Mouse (Mus musculus) activated CD4-positive, CD25-positive, alpha-beta regulatory T cell, adult 4 months (primary cell): Measurements from ENCODE around the gene Dpp9. TPM values are rescaled to one million over a fixed set of nuclear protein-coding genes. Genes with fewer than 3 reads are reported as not detected.

Experiments
- ATAC-seq: one replicate; pipeline ENCODE4 v1.8.0; 2017
- polyA plus RNA-seq, 2 experiments: library from polyadenylated mRNA; unstranded; fragments of 100-300 nt; shearing (Covaris generic); gene quantifications; one replicate each; pipeline ENCODE4 v1.2.1; 2017

Gene Dpp9
- polyA plus RNA-seq, 2 experiments from 2014 or later: 11.5 to 16.9 TPM

GRCm38 (mm10) chr17:56175416-56175815, 43.3 kb downstream of the Dpp9 start:
- ATAC-seq: no peak

DNA sequence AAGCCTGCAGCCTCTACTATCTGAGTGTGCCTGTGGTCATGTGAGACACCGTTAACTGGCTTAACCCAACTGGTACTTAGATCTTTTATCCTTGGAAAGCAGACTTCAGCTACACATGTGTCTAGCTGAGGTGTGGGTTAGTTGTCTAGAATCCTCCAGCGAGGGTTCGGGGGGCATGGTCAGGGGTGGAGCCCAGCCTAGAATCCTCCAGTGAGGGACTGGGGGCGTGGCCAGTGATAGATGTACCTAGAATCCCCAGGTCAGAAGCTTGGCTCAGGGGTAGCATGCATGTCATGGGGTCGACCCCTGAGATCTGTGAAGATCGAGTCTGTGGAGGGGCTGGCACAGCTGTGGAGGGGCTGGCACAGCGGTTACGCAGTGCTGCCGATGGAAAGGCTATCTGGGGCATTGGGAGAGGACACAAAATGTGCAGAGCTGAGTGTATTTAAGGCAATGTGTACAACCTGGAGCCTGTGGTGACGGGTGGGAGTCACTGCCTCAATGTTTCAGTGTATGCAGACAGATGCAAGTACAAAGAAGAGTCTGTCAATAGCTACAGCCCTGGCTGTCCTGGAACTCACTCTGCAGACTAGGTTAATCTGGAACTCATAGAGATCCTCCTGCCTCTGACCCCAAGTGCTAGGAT, 45.2 kb downstream of the Dpp9 start:
- no peak for ATAC-seq

DNA sequence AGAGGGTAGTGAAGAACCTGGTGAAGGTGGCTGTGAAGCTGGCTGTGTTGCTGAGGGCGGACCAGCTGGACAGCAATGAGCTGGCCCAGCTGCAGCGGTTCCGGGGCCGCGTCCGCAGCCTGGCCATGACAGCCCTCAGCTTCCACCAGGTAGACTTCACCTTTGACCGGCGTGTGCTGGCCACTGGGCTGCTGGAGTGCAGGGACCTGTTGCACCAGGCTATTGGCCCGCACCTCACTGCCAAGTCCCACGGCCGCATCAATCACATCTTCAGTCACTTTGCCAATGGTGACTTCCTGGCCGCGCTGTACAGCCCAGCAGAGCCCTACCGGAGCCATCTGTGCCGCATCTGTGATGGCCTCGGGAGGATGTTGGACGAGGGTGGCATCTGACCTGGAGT, 46.8 kb downstream of the Dpp9 start:
- no peak for ATAC-seq

- no peak for ATAC-seq
These were observed 47.2 kb downstream of the Dpp9 start for GRCm38 (mm10) chr17:56171456-56171855.

DNA sequence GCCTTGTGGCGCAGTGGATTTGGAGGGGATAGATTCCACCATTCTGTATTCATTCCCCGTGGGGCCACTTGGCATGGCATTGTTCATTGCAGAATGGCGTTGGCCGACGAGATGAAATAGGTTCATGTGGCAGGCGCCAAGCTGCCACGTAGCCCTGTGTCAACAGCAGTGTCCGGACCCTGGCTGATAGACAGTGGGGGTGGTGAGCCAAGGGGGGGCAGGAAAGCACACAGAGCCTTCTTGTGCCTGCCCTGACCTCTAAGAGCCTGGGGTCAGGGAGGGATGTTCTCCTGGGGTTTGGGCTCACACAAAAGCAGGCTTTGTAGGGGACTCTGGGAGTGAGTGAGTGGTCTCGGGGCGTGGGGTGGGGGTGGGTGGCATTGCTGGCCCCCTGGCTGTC, 48.1 kb downstream of the Dpp9 start:
- no peak for ATAC-seq

DNA sequence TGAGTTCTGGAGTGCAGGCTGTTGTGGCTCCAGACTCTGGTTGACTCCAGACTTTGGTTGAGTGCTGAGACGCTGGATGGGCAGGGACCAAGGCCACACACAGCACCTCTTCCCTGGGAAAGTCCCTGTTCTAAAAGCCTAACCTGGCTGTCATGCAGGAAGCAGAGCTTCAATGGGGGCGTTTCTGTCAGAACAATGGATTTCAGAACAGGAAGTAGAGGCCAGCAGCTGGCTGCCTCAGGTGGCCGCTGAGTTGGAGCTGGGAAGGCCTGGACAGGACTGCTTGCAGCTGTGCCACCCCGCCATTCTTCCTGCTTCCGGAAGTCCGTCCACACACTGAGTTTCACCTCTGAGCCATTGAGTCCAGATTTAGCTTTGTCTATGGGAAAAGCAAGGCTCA, 48.9 kb downstream of the Dpp9 start:
- peak; percentile 76 for ATAC-seq

DNA sequence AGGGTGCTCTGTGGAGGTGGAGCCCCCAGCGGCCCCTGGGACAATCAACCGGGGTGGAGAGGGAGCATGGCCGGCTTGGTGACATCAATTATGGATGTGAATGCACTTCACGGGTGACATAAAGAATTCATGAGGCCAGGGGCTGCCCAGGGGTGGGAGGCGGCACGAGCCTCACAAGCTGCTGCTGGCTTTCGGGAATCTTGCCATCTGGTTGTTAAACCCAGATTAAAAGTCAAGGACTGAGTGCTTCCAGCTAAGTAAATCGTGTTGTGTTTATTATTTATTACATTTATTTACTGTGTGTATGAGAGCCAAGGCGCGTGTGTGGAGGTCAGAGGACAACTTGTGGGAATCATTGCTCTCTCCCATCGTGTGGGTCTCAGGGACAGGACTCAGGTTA, 53.0 kb downstream of the Dpp9 start:
- no peak for ATAC-seq

DNA sequence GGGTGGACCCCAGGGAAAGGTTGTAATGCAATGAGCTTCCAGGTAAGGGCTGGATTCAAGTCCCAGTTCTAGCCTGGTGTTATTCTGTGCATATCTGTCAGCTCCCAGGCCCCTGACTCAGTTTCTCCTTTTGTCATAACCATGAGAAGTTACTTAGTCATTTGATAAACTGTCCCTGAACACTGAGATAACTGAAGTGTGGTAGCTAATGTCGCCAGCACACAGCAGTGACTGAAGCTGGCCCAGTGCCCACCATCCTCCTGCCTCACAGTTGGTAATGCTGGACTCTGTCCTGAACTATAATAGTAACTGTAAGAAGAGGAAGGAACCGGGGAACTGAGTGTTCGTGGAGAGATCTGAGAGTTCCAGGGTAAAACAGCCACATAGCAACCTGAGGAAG, 54.2 kb downstream of the Dpp9 start:
- ATAC-seq: no peak

DNA sequence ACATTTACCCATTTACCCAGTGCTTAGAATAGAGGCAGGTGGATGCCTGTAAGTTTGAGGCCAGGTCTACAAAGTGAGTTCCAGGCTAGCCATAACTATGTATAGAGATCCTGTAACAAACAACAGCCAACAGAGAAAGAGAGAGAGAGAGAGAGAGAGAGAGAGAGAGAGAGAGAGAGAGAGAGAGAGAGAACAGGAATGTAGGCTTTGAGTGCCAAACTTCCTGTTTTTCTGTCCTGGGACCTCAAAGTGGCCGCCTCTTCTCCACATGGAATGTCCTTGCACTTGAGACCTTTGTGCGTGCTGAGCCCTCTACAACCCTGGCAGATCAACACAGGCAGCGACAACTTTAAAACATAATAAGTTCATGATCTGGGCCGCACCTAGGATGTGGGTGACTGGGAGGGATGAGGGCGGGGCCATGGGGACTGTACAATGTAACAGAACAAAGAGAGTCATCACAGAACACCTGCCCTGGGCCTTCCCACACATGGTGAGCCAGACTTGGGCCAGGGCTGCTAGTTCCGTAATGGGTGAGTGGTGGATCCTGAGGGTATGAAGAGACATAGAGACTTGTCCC, 55.1 kb downstream of the Dpp9 start:
- ATAC-seq: peak; percentile 76

- peak; percentile 89 for ATAC-seq
These were observed 56.4 kb downstream of the Dpp9 start, which contains the start of gene Tnfaip8l1 for GRCm38 (mm10) chr17:56162231-56162774. TSS of gene Tnfaip8l1 (plus strand) at chr17:56162477.

- ATAC-seq: no peak
These were observed 59.0 kb downstream of the Dpp9 start for GRCm38 (mm10) chr17:56159729-56160128.

GRCm38 (mm10) chr17:56153643-56154042, 65.1 kb downstream of the Dpp9 start:
- no peak for ATAC-seq

GRCm38 (mm10) chr17:56149897-56150296, 68.8 kb downstream of the Dpp9 start:
- ATAC-seq: no peak

GRCm38 (mm10) chr17:56148790-56149618, 69.7 kb downstream of the Dpp9 start:
- ATAC-seq: no peak

DNA sequence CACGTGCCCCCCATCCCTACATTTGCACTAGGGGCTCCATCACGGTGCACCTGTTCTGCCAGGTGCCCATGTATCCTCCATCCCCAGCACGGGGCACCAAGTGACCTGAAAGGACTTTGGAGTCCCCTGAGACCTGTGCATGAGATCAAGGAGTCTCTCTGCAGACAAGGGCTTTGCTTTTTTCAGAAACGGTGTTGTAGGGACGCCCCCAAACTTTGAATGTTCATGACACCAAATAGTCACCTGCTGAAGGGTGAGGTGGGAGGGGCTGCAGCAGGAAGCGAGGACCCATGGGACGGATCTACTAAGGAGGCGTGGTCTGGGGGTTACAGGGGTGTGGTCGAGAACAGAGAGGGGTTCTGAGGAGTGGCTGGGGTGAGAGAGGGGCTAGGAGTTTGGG, 70.4 kb downstream of the Dpp9 start:
- ATAC-seq: no peak

- ATAC-seq: no peak
These were observed 71.3 kb downstream of the Dpp9 start for GRCm38 (mm10) chr17:56147420-56147819.

GRCm38 (mm10) chr17:56146131-56146530, 72.6 kb downstream of the Dpp9 start:
- no peak for ATAC-seq

DNA sequence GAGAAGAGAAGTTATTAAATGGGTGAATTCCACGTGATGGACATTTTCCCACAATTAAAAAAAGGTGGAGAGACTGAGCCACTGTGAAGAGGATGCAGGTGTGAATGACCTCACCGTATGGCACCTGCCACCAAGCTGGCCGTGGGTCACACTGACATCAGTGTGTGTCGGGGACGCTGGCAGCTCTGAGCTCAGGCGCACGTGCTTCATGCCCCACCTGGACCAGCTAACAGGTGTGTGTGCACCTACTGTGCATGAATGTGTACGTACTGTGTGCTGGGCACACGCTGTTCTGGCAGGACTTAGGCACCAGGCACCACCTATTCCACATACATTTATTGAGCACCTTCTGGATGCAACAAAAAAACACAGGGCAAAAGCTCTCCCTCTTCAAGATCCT, 74.2 kb downstream of the Dpp9 start:
- ATAC-seq: no peak

- no peak for ATAC-seq
These were observed 76.8 kb downstream of the Dpp9 start for GRCm38 (mm10) chr17:56141702-56142605.

DNA sequence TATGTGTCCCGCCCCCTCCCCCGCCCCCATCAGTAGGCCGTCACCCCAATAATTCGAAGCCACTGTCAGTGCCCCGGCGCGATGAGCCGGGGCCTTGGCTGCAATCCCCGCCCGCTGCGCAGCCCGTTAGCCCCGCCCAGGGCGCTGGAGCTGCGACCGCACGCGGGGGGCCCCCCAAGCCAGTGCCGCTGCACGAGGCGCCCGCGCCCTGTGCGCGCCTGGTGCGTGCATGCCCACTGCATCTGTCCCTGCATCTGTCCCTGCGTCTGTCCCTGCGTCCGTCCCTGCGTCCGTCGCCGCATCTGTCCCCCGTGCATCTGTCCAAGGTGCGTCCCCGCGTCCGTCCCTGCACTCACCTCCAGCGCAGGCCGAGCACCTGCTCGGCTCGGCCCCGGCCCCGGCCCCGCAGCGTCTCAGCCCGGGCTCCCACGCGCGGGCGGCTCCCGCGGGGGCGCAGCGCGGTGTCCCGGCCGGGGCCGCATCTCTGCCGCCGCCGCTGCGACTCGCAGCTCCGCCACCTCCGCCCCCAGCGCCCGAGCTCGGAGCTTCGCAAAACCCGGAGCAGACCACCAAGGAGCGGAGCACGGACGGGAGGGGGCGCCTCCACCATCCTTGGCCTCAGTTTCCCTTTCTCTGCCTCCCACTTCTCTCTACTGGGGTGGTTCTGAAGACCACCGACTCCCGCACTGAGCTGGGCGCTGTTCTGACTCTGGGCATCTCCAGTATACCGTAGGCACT, 78.7 kb downstream of the Dpp9 start, which contains the start of gene Sema6b:
Gene Sema6b, minus strand, starts transcription at position 486 of the 738 bp plus-strand sequence.
- ATAC-seq: peak; percentile 43

DNA sequence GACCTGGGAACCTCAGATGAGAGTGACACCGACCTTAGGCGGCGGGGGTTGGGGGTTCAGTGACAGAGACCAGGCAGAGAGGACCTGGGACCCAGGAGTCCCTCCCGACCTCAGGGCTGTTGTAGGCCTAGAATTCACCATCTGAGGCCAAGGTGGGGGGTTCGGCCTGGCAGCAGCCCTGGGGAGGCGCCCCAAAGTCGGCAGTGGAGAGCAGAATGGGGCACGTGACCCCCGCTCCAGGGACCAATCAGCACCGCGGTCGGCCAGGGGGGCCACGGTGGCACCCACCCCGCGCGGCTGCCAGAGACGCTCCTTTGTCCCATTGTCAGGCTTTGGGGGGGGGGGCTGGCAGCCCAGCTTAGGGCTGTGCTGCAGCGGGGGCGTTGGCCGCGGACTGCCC, 79.3 kb downstream of the Dpp9 start:
- no peak for ATAC-seq
